Mouse (Mus musculus) brain, embryonic 18.5 days (tissue): ENCODE measurements around the gene Golt1b.
"Not testable (repeated sequence)": the region's sequence is repeated elsewhere in the genome, so short reads cannot be mapped to it uniquely, and the experiment has no call there.

Experiments
- DNase-seq: peaks from one replicate; pipeline ENCODE4 v3.0.0-alpha.2; 2012; ENCODE audit warnings: low read depth, low spot score

Gene Golt1b

GRCm38 (mm10) chr6:142387011-142387754, at the start of gene Golt1b, which contains the start of gene Recql:
Golt1b (plus strand) TSS chr6:142387221.
Recql (minus strand) TSS chr6:142387087.
- DNase-seq: peak; percentile 93

- no peak for DNase-seq
These were observed 48.1 kb upstream of the Golt1b start for GRCm38 (mm10) chr6:142338961-142339360.

GRCm38 (mm10) chr6:142339576-142339975, 47.4 kb upstream of the Golt1b start:
- DNase-seq: no peak

- no peak for DNase-seq
These were observed 43.5 kb upstream of the Golt1b start for GRCm38 (mm10) chr6:142343561-142343960.

- DNase-seq: peak; percentile 84
These were observed 41.5 kb upstream of the Golt1b start, which contains the start of gene Pyroxd1 for GRCm38 (mm10) chr6:142345440-142346038. Pyroxd1 (plus strand) TSS chr6:142345654.

- no peak for DNase-seq
These were observed 40.6 kb upstream of the Golt1b start for GRCm38 (mm10) chr6:142346181-142347110.

- DNase-seq: no peak
These were observed 39.3 kb upstream of the Golt1b start for GRCm38 (mm10) chr6:142347431-142348385.

GRCm38 (mm10) chr6:142352099-142352498, 34.9 kb upstream of the Golt1b start:
- DNase-seq: not testable (repeated sequence)

GRCm38 (mm10) chr6:142357106-142357505, 29.9 kb upstream of the Golt1b start:
- DNase-seq: no peak

GRCm38 (mm10) chr6:142362036-142362435, 25.0 kb upstream of the Golt1b start:
- no peak for DNase-seq

- DNase-seq: no peak
These were observed 23.9 kb upstream of the Golt1b start for GRCm38 (mm10) chr6:142363019-142363576.

- no peak for DNase-seq
These were observed 21.1 kb upstream of the Golt1b start for GRCm38 (mm10) chr6:142365742-142366472.

- DNase-seq: no peak
These were observed 20.5 kb upstream of the Golt1b start for GRCm38 (mm10) chr6:142366473-142367018.

- DNase-seq: no peak
These were observed 19.5 kb upstream of the Golt1b start for GRCm38 (mm10) chr6:142367565-142367964.

- no peak for DNase-seq
These were observed 17.5 kb upstream of the Golt1b start for GRCm38 (mm10) chr6:142369568-142369967.

- no peak for DNase-seq
These were observed 9.9 kb upstream of the Golt1b start for GRCm38 (mm10) chr6:142377081-142377480.

- DNase-seq: no peak
These were observed 8.3 kb upstream of the Golt1b start for GRCm38 (mm10) chr6:142378576-142379330.

- DNase-seq: no peak
These were observed 7.1 kb upstream of the Golt1b start for GRCm38 (mm10) chr6:142379961-142380360.

- DNase-seq: no peak
These were observed 5.4 kb upstream of the Golt1b start for GRCm38 (mm10) chr6:142381615-142382014.
